Mouse (Mus musculus) bone marrow macrophage, adult 2 months (primary cell): ENCODE data around the gene Dusp3.

Source experiments
- CTCF ChIP-seq: IDR thresholded peaks from 2 replicates; pipeline ENCODE4 v1.5.1; 2012; ENCODE audit warnings: low read depth, mild to moderate bottlenecking, low read length, moderate library complexity
- POLR2A ChIP-seq: IDR thresholded peaks from 2 replicates; pipeline ENCODE4 v1.6.1; 2012; ENCODE audit warnings: mild to moderate bottlenecking, low read depth, low read length, borderline replicate concordance

DNA sequence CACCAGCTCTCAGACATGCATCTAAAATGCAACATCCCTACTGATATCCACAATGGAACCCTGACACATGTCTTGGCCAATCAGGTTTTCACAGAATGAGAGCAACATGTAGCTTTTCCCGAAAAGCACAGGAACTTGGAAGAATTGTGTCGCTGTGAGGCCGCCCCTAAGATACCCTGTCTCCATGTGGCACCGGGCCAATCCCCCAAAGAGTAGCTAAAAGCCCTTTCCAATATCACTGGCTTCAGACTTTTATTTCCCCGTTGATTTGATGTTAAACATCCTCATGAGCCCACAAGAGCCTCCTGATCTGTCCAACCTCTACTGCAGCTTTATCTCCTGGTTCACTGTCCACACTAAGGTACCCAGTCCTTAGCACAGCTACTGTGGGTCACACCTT is 19.9 kb upstream of the Dusp3 start:
- TF ChIP-seq POLR2A, result no peak
- no peak for TF ChIP-seq CTCF
